Mouse (Mus musculus) regulatory T cell (primary cell): ENCODE data around the gene Pdlim1.
"Not testable (repeated sequence)": the region's sequence is repeated elsewhere in the genome, so short reads cannot be mapped to it uniquely, and the experiment has no call there.

Source experiments
- in situ Hi-C: fragments of 300-600 bp; cut with MboI, MseI; formaldehyde crosslinking; loops from one replicate; pipeline ENCODE4 v1.15.1; 2025; ENCODE audit warnings: high pct_unique_total_duplicates

The Pdlim1 gene

DNA sequence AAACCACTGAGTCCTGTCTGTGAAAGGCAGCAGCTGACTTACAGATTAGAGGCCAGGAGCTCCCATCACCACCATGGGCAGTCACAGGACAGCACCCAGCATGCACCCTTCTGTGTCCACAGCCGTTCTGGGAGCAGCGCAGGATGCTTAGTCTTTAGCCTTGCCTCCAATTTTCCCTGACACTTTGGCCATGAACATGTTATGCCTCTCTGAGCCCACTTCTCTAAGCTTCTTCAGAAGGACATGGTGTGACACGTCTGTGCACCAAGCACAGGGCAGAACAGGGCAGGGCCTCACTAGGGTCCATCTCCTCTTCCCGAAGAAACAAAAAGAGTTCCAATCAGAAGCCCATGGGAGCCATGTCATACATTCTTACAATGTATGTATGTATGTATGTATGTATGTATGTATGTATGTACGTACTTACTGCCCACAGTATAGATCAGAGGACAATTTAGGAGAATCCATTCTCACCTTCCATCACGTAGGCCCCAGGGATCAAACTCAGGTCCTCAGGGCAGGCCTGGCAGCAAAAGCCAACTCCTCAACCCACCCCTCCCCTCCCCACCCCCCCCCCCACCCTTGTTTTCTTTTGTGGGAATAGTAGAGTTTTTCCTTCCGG lies 24.9 kb downstream of the Pdlim1 start:
- in situ Hi-C loops: no loop called here

DNA sequence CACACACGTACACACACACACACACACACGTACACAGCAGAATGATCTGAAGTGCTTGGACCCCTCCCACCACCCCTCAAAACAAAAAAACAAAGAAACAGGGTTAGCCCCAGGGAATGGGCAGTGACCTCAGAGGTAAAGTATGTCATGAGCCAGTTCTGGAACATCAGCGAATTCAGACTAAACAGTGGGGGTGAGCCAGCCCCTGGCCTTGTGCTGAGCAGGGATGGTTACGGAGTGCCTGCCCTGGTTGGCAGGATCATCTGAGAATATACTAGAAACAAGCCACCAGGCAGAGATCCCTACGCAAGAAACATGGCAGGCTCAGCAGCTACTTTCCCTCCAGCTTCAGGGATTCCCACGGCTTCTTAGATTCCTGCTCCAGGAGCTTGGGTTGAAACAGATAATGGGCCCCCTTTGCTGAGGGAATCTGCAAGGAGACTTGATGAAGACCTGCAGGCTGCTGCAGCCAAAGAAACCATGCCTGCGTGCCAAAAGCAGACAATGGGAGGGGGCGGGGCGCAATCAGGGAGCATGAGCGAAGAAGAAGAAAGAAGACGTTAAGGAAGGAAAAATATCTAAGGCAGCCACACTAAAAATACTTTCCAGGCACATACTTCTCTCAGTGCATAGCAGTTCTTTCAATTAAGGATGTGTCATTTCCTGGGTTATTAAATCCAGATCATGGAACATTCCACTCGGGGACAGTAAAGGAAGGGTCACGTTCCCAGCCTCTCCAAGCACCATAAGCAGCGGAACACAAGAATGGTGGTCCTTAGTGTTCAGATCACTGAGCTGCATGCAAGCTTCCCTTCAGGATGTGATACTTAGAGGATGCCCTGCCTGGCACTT lies 30.6 kb downstream of the Pdlim1 start:
- in situ Hi-C loops: no loop called here

DNA sequence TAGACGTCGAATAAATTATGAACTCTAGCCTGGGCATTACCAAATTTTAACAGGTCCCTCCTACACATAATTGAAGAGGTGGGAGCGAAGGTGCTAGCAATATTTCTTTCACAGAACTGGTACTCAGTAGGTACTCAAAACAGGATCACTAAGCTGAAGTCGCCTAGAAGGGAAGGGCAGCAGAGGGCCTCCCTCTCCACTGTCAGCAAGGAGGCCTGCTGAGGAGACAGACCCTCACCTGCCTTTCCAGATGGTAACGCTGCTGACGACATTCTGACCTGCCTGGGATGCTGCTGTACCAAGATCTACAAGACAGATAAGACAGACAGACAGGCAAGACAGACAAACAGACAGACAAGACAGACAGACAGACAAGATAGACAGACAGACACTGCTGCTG lies 31.3 kb downstream of the Pdlim1 start:
- in situ Hi-C loops: no loop called here

DNA sequence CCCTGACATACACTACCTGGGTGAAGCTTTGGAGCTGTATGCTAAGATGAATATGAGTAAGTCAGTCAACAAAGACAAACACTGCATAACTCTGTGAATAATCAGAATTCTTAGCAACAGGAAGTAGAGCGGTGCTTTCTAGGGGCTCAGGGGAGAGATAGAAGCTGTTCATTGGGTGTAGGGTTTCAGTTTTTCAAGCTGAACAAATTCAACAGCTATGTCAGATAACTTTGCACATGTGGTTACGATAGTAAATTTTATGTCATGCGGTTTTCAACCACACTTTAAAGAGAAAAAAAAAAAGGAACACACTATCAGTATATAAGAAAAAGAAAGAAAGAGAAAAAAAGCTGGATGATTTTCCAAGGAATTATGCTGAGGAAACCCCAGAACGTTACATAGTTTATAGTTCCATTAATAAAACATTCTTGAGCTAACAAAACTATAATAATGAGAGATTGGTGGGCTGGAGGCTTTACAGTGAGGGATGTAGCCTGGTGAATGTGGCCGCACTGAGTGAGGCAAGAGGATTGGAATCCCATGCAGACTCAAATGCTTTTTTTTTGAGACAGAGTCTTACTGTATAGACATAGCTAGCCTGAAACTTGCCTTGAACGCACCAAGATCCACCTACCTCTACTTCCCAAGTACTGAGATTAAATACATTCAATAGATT lies 33.3 kb downstream of the Pdlim1 start:
- in situ Hi-C loops: no loop called here

DNA sequence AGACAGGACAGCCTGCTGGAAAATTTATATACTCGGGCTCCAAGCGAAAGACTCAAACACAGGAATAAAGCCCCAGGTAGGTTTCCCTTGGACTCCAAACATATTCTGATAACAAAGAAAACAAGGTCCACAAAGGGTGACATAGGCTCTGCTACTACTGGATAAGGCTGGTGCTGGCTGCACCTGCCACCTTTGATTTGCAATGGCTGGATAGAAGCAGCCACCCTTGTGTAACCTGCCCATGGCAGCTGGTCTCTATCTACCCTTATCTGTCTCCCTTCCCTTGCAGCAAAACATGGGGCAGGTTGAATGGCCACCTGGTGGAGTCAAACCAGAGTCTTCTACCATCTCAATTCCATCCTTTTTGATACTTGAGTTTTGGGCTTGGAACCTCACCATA lies 39.1 kb downstream of the Pdlim1 start:
- in situ Hi-C loops: no loop called here

DNA sequence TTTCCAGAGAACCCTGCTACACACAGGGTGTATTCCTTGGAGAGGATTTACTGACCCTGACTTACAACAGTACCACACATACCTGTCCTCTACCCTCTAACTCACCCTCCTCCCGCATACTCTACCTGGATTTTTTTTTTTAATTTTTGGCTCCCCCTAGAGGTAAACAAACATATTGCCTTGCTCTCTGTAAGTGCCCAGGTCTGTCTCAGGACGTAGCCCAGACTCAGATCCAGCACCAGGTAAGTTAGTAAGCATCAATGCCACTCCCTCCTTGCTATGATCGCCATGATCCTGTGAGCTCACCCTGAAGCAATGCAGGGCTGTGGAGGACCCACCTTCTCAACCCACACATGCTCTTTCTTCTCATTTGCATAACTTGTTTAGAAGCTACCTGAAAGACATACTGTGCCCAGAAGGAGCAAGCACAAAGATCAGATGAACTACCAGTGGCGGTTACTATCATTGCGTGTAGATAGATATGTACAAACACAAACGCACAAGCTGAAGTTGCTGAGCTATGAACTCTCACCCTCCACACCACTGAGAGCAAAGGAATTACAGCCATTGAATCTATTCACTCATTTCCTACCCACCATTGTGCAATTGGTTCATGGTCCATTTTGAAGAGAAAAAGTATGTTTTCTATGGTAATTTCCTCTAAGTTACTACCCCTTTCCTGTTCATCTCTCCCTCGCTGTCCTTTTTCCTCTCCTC lies 39.7 kb downstream of the Pdlim1 start:
- in situ Hi-C loops: no loop called here

DNA sequence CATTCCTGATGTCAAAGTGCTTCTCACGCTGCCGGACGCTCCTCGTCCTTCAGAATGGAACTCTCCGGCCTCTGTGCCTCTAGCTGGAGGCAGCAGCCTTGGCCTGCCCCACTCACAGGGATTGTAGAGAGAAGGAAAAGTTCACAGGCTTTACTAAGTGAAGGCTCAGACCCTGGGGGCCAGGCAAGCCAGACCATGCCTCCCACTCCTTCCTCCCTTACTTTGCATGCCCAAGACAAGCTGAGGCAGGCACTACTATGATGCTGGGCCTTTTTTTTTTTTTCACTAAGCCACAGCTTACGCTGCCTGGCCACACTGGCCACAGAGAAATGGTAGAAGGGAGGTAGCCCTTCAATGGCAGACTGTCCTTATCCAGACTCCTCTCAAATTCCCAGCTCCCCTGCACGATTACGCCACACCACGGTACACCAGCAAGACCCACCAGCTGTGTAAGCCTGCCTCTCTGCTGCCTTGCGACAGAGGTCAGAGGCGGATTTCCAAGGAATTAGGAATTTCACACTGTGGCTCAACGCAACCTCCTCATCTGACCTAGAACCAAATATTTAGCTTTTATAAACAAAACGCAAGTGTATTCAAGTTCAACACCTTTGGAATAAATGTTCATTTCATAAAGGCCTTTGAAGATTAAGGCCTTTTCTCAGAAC lies 40.4 kb downstream of the Pdlim1 start:
- in situ Hi-C loops: no loop called here

DNA sequence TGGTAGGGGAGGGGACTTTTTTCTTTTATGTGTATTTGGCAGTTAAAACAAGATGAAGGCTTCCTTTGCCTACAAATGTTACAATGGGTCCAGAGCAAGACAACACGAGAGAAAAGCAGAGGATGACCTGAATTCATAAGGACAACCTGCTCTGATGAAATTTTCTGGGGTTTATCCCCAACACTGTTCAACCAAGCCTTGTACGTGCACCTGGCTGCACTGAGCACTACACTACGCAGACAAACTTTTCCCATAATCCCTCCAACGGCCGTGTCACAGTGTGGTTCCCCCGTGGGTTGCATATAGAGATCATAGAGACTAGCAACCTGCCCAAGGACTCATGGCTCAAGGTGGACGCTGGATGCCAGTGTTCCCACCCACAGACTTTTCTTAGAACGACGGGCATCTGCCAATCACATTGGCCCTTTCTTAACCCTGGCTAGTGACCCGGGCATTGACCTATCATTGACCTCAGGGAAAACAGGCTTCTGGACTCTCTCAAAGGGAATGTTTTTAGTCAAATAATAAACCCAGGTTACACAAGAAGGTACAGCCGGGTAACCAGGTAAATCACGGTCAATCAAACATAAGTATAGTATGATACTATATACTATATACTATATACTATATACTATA lies 45.0 kb downstream of the Pdlim1 start:
- in situ Hi-C loops: loop anchor here (5.0 kb wide), 1 partner anchor 1244 kb away; no protein-coding TSS in a partner anchor

DNA sequence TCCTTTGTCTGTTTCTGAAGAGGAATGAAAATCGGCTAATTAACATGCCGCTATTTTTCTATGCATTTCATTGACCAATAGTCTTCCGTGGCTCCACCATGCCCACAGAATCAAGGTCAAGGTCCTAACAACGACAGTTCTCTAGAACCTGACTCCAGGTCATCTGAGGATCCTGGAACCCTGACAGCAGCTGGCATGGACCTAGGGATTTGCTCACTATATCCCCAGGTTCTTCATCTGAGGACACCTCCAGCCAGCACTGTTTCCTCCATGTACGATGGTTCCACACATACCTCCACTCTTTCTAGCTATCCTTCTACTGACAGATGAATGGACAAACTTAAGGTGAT lies 45.9 kb downstream of the Pdlim1 start:
- in situ Hi-C loops: loop anchor here (5.0 kb wide), 1 partner anchor 1243 kb away; no protein-coding TSS in a partner anchor

DNA sequence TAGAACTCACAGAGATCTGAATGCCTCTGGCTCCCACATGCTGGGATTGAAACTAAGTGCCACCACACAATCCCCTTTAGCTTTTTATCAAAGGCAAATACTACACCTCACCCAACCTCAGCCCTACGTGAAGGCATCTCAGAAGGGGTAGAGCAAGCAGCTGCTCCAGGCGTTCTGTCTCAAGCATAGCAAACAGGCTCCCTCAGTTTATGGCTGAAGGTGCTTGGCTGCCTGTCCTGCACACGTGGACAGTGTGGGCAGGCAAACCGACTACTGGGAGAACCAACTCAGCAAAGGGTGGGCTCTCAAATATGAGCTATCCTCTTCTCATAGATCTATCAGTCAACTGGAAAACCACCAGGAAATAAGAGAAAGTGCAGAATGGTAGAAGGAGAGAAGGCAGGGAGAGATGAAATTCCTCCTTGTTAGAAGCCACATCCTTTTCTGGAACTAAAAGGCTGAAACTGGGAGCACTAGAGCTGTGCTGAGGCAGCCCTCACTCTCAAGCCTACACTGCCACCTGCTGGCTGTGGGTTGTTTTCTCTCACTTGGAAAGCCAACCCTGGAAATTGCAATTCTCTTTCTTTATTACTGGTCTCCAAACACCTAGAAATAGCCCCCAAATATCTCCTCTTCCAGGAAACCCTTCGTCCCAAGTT lies 46.4 kb downstream of the Pdlim1 start:
- in situ Hi-C loops: loop anchor here (5.0 kb wide), 1 partner anchor 1243 kb away; no protein-coding TSS in a partner anchor

DNA sequence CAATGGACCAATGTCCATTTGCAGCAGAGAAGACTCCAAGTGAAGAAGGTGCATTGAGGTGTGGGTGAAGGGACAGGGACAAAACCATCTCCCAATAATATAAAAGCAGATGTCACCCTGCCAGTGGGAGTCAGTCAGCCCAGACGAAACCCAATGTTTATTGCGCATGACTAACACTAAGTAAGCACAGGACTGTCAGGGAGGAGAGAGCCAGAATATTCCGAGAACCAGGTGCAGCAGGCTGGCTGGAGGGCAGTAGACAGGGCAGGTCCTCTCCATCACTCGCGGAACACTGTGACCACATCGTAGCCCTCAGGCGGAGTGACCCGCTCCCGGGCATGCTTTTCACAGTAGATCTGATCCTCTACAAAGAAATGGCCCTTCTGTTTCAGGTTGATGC lies 49.3 kb downstream of the Pdlim1 start:
- in situ Hi-C loops: not testable (repeated sequence)

DNA sequence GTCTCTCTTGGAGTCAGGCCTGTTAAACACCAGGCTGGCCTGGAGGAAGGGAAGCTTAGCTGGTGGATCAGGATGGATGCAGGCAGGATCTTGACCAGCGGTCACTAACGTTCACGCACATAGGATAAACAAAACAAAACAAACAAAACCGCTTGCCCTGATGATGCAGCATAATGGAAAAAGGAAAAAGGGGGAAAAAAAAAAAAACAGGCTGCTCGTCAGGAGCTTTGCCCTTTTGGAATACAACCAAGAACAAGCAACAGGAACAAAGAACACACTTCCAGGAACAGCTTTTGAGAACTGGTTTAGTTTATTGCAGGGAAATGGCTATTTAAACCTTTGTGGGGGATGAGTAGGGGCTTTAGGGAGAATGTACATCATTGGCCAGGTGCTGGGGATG lies 50.8 kb downstream of the Pdlim1 start:
- in situ Hi-C loops: no loop called here

DNA sequence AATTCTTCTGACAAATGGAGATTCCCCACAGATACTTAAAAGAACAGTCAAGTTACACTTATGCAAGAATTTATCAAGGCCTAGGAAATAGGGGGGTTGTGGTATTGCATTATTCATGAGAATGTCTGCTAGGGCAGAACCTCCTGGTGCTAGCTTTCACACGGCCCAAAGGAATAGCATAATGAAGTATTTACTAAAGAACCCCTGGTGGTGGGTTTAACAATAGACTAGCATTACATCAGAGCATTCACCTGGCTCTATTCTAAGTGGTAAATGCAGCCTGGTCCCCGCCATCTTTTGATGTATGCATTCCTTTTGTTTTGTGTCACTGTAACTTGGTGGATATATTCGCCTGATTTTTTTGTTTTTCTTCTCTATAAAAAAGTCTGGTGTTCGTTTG lies 68.7 kb downstream of the Pdlim1 start:
- in situ Hi-C loops: not testable (repeated sequence)

DNA sequence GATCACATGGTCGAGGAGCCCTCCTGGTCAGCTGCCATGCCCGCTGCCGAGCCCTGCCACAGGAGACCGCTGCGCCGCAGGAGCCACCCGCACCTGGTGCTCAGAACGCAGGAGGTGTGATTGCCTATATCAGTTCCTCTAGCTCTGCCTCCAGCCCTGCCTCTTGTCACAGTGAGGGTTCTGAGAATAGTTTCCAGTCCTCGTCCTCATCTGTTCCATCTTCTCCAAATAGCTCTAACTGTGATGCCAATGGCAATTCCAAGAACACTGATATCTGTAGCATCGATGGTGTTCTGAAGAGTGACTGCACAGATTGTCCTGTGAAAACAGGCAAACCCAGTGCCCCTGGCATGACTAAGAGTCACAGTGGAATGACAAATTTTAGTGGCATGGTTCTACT lies 81.0 kb downstream of the Pdlim1 start:
- in situ Hi-C loops: no loop called here

DNA sequence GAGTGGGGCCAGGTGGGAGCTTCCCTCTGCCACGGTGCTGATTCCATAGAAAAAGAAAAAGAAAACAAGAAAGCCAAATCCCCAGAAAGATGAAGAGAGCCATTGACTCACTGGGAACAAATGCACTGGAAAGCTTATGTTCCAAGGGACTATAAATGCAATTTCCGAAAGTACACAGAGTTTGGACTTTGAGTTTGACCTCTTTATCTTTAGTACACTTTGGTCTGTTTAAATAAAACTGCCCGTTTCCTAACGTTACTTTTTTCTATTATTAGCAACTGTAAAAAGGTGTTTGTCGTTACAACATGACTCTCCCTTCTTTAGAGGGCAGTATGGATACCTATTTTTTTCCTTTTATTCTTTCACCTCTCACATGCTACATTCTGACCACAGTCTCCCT lies 84.5 kb downstream of the Pdlim1 start, which contains the start of gene Cyp2c70:
Gene Cyp2c70, minus strand, starts transcription at position 174 of the 400 bp plus-strand sequence.
- in situ Hi-C loops: no loop called here

DNA sequence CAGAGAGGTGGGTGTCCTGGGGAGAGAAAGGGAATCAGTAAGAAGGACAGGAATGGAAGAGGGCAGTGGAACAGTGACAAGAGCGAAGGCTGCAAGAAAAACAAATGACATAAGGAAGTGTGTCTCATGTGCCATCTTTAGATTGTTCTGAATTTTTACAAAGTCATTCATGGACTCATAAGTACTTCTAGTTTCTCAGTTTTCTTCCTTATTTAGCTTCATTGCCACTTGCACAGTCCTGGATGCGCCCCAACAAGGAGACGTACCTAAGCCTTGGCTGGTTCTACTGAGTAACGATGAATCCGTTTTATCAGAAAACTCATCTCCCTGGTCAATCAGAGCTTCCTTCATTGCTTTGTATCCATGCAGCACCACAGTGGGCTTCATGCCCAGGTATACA lies 88.0 kb downstream of the Pdlim1 start:
- in situ Hi-C loops: no loop called here

DNA sequence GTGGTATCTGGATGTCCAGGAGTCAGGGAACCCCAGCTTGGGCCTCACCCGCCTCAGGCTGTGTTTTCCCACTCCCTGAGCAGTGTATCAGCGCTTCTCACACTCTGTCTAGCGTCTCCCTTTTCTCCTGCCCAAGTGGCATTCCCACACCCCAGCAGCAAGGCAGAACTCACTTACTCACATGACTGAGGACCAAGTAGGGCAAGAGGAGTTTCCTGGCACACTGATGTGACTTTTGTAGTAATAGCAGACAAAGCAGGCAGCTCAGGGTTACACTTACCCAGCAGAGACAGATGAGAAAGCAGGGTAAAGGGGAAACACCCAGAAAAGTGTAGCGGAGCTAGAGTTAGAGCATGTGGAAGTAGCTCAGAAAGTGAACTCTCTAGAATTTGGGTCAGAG lies 93.3 kb downstream of the Pdlim1 start:
- in situ Hi-C loops: no loop called here
